Mouse (Mus musculus): Measurements from ENCODE around the gene Tuba1c.

DNA sequence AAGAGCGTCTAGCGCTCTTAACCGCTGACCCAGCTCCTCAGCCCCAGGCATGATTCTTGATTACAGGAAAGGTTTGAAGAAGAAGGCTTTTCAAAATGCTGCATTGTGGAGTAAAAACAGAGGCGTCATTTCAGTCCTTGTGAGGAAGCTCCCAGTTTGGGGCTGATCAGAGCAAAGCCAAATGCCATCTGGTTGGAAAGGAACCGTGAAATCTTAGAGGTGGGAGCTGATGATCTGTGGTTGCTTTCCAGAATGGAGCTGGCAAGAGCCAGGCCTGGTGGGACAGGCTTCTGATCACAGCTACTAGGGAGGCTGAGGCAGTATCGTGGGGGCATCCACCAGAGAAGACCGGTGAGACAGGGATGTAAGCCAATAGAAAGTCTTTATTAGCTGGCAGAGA, 32.9 kb upstream of the Tuba1c start:
- TF ChIP-seq CTCF (IDR thresholded peaks at IDR 0.05; ENCODE audit: low read depth, low read length) (no peak), POLR2A (IDR thresholded peaks at IDR 0.05; ENCODE audit: extremely low read depth, insufficient read depth, low read length) (no peak)
